Comparison of ENCODE assay signal across 14 mouse cellular contexts in genomic region chr14:34564646-34565045, GRCm38 (mm10). TPM values are rescaled to one million over a fixed set of nuclear protein-coding genes. Genes with fewer than 3 reads are reported as not detected.
DNase-seq lines count a peak whose midpoint lies in the region; ATAC-seq and TF ChIP-seq lines count a peak whose summit lies in the region.
"Had no signal": no experiment of that assay in that cellular context is flagged by ENCODE, and none has a peak within 500 bp of the region (broad histone marks: within the 10 kb centered on the region; RNA-seq: fewer than 3 reads in every experiment).

No protein-coding gene starts in this region.

- H3K9me3 ChIP-seq in heart, postnatal 0 days (replicated peaks; ENCODE audit: control insufficient read depth, low read length): no peaks in the 10 kb centered on the region
- no peaks in the 10 kb centered on the region for H3K9me3 ChIP-seq in hindbrain, embryonic 10.5 days
- no peaks in the 10 kb centered on the region for H3K9me3 ChIP-seq in hindbrain, embryonic 12.5 days (replicated peaks)
- H3K9me3 ChIP-seq: liver, embryonic 13.5 days; midbrain, embryonic 10.5 days had no signal

- H3K4me1 ChIP-seq in heart, postnatal 0 days (ENCODE audit: control insufficient read depth, insufficient read depth): peaks cover 15% of the 10 kb centered on the region
- H3K4me1 ChIP-seq in hindbrain, embryonic 10.5 days (replicated peaks): peaks cover 15% of the 10 kb centered on the region
- 0 out of 2 replicates have a peak, but pooled peaks cover 3% of the 10 kb centered on the region for H3K4me1 ChIP-seq in hindbrain, embryonic 12.5 days
- H3K4me1 ChIP-seq: liver, embryonic 13.5 days had no signal

- H3K36me3 ChIP-seq in heart, postnatal 0 days (replicated peaks; ENCODE audit: control insufficient read depth, insufficient read depth, low read length): peaks cover 35% of the 10 kb centered on the region
- no peaks in the 10 kb centered on the region for H3K36me3 ChIP-seq in hindbrain, embryonic 10.5 days
- no peaks in the 10 kb centered on the region for H3K36me3 ChIP-seq in hindbrain, embryonic 12.5 days
- H3K36me3 ChIP-seq: liver, embryonic 13.5 days; midbrain, embryonic 10.5 days had no signal

- 39% methylated on average over 5 of the region's 5 CpGs for WGBS in heart, postnatal 0 days
- WGBS in hindbrain, embryonic 10.5 days: 67% methylated on average over 5 of the region's 5 CpGs
- 76% methylated on average over 5 of the region's 5 CpGs for WGBS in hindbrain, embryonic 12.5 days

- H3K4me2 ChIP-seq in heart, postnatal 0 days (ENCODE audit: low read depth, low read length): no peak overlapping the region
- no peak overlapping the region for H3K4me2 ChIP-seq in hindbrain, embryonic 12.5 days (replicated peaks)
- H3K4me2 ChIP-seq: liver, embryonic 13.5 days had no signal

- no peak overlapping the region for H3K4me3 ChIP-seq in heart, postnatal 0 days (ENCODE audit: low read depth, low read length)
- no peak overlapping the region for H3K4me3 ChIP-seq in hindbrain, embryonic 10.5 days
- H3K4me3 ChIP-seq in hindbrain, embryonic 12.5 days: no peak overlapping the region
- H3K4me3 ChIP-seq: liver, embryonic 13.5 days; midbrain, embryonic 10.5 days had no signal

- 0 out of 2 replicates have a peak overlapping the region, but pooled peaks have one; percentile 11 for H3K9ac ChIP-seq in heart, postnatal 0 days (replicated peaks; ENCODE audit: low read depth, low read length)
- no peak overlapping the region for H3K9ac ChIP-seq in hindbrain, embryonic 12.5 days
- H3K9ac ChIP-seq: liver, embryonic 13.5 days had no signal

- DNase-seq in urinary bladder, postnatal 14 days (ENCODE audit: low spot score): peak; percentile 45
- no peak for DNase-seq in urinary bladder, postnatal 36 days (ENCODE audit: low spot score in 2 of 2)
- DNase-seq in heart, postnatal 0 days (ENCODE audit: low spot score): no peak
- DNase-seq in lung, postnatal 14 days: peak; percentile 43
- no peak for DNase-seq in hindbrain, embryonic 10.5 days (ENCODE audit: low spot score)
- no peak for DNase-seq in spleen, postnatal 10 days (ENCODE audit: low spot score in 2 of 2)
- DNase-seq: adrenal gland, postnatal 36 days; cerebellum, adult 11 months; liver, embryonic 13.5 days had no signal

- no peak for ATAC-seq in heart, postnatal 0 days (ENCODE audit: insufficient read depth, low read depth)
- no peak for ATAC-seq in hindbrain, embryonic 12.5 days (ENCODE audit: low FRiP score)

- no peak for TF ChIP-seq CTCF in heart, postnatal 0 days (IDR thresholded peaks at IDR 0.05; ENCODE audit: low read depth)

- TF ChIP-seq EP300 in heart, postnatal 0 days (IDR thresholded peaks at IDR 0.05; ENCODE audit: low read depth): no peak

- H3K27me3 ChIP-seq in heart, postnatal 0 days (ENCODE audit: control insufficient read depth, insufficient read depth, low read length): no peaks in the 10 kb centered on the region
- H3K27me3 ChIP-seq in hindbrain, embryonic 10.5 days (ENCODE audit: insufficient read depth, poor library complexity, severe bottlenecking): peaks cover 11% of the 10 kb centered on the region
- no peaks in the 10 kb centered on the region; the same call in 1 of the 2 replicates for H3K27me3 ChIP-seq in hindbrain, embryonic 12.5 days

- H3K27ac ChIP-seq in heart, postnatal 0 days (ENCODE audit: low read depth): peak overlapping the region; percentile 74
- H3K27ac ChIP-seq in hindbrain, embryonic 10.5 days: no peak overlapping the region
- H3K27ac ChIP-seq in hindbrain, embryonic 12.5 days: no peak overlapping the region
- H3K27ac ChIP-seq: liver, embryonic 13.5 days; midbrain, embryonic 10.5 days had no signal

RNA-seq across cellular contexts. Expression of gene Ldb3, which starts 23.8 kb away (rescaled TPM):
- 518 and 526 TPM in 2 replicates for total RNA-seq in heart, postnatal 0 days (2014; rRNA removed; ENCODE audit: low replicate concordance)
- polyA plus RNA-seq in heart, postnatal 0 days (2015; fragmentation: Nextera tagmentation; extraction: Ambion mirVana): 376 and 380 TPM in 2 replicates
- 0.09 and 0.36 TPM in 2 replicates for polyA plus RNA-seq in hindbrain, embryonic 10.5 days (2016; fragmentation: Nextera tagmentation; extraction: Ambion mirVana)
- 0.22 and 1.9 TPM in 2 replicates for polyA plus RNA-seq in hindbrain, embryonic 12.5 days (2016; fragmentation: Nextera tagmentation; extraction: Ambion mirVana)

RNA-seq across cellular contexts. Expression of gene Opn4, which starts 35.3 kb away (rescaled TPM):
- total RNA-seq in heart, postnatal 0 days (2014; rRNA removed; ENCODE audit: low replicate concordance): 5.9 and 8.6 TPM in 2 replicates
- polyA plus RNA-seq in heart, postnatal 0 days (2015; fragmentation: Nextera tagmentation; extraction: Ambion mirVana): 8.4 and 8.7 TPM in 2 replicates
- polyA plus RNA-seq in hindbrain, embryonic 10.5 days (2016; fragmentation: Nextera tagmentation; extraction: Ambion mirVana): 0.21 TPM in 1 of 2 replicates, not detected in the other
- polyA plus RNA-seq in hindbrain, embryonic 12.5 days (2016; fragmentation: Nextera tagmentation; extraction: Ambion mirVana): not detected in 2 replicates
- total RNA-seq: adrenal gland, postnatal 36 days; layer of hippocampus, adult 18-20 months; left cerebral cortex, postnatal 14 days had no signal
- polyA plus RNA-seq: cortical plate, adult 2 months; liver, embryonic 13.5 days had no signal

RNA-seq across cellular contexts. Expression of gene 9230112D13Rik, which starts 42.0 kb away (rescaled TPM):
- total RNA-seq in heart, postnatal 0 days (2014; rRNA removed; ENCODE audit: low replicate concordance): not detected in 2 replicates
- not detected in 2 replicates for polyA plus RNA-seq in heart, postnatal 0 days (2015; fragmentation: Nextera tagmentation; extraction: Ambion mirVana)
- not detected in 2 replicates for polyA plus RNA-seq in hindbrain, embryonic 10.5 days (2016; fragmentation: Nextera tagmentation; extraction: Ambion mirVana)
- polyA plus RNA-seq in hindbrain, embryonic 12.5 days (2016; fragmentation: Nextera tagmentation; extraction: Ambion mirVana): not detected in 2 replicates
- total RNA-seq: adrenal gland, postnatal 36 days; layer of hippocampus, adult 18-20 months; left cerebral cortex, postnatal 14 days had no signal
- polyA plus RNA-seq: cortical plate, adult 2 months; liver, embryonic 13.5 days; midbrain, embryonic 10.5 days had no signal

Comparison
In these comparisons a context has a peak if more than half of its experiments do, and no peak if none do; other contexts are left out.
1. DNase-seq: peak in urinary bladder, postnatal 14 days (single experiment) and lung, postnatal 14 days (single experiment); none in urinary bladder, postnatal 36 days (0 of 2), heart, postnatal 0 days (single experiment), hindbrain, embryonic 10.5 days (single experiment) and spleen, postnatal 10 days (0 of 2).
2. RNA of gene Ldb3, which starts 23.8 kb away (polyA plus RNA-seq): 376 to 380 TPM in heart, postnatal 0 days; 0.22 to 1.9 TPM in hindbrain, embryonic 12.5 days and 0.09 to 0.36 TPM in hindbrain, embryonic 10.5 days; every median in the first group is over 100 times any median in the second.